Mouse (Mus musculus) spleen, adult 12 weeks (tissue): ENCODE measurements around the gene Abtb2.

Experiments used
- DNase-seq: peaks from one replicate; pipeline ENCODE4 v3.0.0; 2022; ENCODE audit warnings: low spot score

Gene Abtb2

DNA sequence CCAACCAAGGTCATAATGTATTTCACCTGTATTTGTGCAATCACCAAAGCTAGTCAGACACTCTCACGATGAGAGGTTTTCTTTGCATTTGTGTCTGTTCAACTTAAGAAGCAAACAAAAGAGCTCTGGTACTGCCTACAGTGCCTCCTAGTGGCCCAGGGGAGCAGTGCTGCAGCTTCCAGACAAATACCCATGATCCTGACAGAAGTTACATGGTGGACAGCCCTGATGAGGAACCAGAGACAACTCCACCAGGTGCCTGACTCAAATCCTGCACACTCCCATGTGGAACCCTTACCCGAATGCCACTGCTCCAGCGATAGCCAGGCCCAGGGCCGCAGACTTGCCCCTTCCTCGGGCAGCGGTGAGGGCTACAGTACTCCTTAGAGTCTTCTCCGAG lies 177.9 kb downstream of the Abtb2 start:
- peak; percentile 36 for DNase-seq

DNA sequence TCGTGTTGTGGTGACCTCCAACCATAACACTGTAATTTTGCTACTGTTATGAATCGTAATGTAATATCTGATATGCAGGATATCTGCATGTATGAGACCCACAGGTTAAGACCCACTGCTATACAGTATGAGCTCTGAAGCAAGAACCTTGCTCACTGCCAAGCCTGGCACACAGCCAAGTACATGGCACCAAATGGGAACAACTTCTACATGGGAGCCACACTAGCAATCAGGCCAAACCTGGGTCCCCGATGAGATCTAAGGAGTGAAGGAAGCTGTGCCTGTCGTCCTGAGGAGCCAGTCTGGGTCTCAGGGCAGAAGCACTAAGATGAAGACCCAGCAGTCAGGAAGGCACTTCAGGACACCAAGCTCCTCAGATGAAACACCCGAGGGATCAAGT lies 179.4 kb downstream of the Abtb2 start:
- DNase-seq: no peak

DNA sequence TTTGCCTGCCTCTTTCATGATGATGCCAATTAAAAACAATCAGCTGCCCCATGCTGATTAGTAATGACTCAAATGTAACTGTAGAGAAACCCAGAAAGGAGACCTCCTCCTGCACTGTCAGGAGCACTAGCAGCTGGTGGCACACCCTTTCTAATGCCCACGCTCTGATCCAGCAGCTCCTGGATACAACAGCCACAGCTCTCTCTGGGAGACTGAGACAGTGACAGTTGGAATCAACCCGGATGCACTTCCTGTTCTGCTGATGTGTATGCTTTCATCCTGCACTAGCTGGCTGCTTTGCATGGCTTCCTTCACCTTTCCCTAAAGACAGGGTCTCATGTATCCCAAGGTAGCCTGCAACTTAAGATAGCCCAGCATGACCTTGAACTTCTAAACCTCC lies 180.0 kb downstream of the Abtb2 start:
- DNase-seq: no peak

DNA sequence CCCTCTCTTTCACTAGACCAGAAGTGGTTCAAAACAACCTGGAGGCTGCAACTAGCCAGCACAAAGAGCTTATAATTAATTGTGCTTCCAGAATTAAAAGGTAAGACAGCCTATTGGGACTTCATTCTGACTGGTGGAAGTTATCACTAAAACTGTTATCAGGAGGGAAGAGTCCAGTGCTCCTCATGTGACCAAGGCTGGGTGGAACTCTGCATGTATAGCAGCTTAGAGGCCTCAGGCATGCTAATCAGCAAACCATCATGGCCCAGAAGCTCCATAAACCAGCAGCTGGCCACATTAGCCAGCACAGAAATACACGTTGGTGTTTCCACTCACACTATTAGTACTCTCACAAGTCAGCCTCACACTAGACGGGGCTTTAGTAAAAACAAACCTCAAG lies 180.7 kb downstream of the Abtb2 start:
- DNase-seq: no peak

DNA sequence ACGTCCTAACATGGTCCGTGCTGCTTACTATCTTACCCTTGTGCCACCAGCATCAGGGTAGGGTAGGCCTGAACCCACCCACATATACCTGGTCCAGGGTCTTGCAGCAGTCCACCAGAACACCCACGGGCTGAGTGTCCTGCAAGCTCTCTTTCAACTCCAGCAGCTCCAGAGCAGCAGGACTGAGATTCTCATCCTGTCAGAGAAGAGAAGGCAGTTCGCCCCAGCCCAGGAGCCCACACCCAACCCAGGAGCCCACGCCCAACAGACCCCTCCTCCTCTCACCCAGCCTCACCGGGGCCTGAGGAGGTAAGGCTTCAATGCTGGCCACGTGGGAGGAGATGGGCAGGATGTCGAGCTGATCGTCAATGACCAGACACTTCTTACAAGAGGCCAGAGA lies 181.8 kb downstream of the Abtb2 start:
- no peak for DNase-seq

DNA sequence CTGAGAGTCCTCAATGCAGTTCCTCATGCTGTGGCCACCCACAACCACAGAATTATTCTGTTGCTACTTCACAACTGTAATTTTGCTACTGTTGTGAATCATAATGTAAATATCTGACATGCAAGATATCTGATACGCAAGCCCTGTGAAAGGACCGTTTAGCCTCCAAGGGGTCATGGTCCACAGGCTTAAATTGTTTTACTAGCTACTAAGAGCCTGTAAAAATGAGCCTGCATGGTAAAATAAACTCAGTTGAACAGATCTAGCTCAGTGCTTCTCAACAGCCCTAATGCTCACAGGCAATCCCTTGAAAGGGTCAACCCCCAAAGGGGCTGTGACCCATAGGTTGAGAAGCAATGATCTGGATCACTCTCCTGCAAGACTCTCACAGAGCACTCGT lies 183.0 kb downstream of the Abtb2 start:
- DNase-seq: no peak

DNA sequence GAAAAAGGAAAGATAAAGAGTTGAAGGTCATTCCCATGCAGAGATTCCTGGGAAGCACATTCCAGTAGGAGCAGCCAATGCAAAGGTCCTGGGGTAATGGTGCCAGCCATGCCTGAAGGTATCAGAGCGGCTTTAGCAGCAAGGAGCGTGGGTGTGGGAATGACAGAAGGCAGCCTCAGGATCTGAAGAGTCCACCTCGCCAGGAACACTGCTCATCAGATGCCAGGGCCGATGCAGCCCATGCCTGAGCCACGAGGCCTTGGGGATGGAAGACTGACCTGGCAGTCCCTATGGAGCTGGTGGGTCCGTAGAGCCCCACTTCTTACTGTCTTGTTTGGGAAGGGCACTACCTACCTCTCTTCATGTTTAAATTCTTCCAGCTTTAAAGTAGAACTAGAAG lies 185.7 kb downstream of the Abtb2 start:
- no peak for DNase-seq

DNA sequence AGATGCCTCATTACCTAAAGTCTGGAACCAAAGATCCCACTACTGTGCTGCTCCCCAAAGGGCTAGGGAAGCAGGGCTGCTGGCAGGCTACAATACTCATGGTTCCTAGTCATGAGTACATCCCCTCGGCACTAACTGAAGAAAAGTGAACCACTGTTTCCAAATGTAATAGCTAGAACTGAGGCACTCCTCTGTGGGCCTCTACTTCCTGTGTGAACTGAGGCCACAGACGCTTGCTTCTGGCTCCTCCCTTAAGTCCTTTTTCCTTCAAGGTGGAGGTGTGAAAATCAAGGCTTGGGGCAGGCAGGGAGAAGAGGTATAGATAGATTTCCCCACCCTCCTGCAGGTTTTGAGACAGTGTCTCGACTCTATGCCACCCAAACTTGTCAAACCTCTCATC lies 188.5 kb downstream of the Abtb2 start:
- no peak for DNase-seq

DNA sequence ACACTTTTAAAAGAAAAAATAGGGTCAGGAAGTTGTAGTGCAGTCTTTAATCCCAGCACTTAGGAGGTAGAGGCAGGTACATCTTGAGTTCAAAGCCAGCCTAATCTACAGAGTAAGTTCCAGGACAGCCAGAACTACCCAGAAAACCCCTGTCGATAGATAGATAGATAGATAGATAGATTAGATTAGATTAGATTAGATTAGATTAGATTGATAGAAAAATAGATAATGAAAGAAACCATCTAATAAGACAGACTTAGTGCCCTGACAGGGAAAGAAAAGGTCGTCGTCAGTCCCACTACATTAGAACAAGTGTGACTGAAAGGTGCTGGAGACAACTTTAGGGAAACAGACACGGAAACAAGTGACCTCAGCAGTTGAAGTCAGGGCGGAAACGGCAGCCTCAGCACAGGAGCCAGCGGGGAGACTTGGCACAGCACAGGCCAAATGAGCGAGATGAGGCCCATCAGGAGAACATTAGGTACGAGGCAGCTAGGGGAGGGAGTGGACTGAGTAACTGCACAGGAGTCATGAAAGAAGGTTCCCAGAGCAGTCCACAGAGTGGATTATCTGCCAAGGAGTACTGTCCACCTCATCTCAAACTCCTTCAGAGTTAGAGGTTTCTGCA lies 189.5 kb downstream of the Abtb2 start:
- DNase-seq: no peak

DNA sequence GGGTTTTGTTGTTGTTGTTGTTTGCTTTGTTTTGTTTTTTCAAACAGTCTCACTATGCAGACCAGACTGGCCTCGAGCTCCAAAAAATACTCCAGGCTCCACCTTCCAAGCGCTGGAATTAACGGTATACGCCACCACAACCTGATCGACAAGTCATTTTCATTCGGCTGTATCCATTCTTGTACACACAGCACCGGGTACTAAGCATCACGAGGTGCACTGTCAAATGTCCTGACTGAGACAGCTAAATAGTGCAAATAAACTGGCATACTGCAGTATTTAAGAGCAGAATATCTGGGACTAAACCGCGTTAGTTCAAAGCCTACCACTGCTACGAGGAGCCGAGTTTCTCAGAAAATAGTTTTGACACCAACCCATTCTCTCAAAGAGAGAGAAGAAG lies 194.3 kb downstream of the Abtb2 start:
- DNase-seq: no peak

DNA sequence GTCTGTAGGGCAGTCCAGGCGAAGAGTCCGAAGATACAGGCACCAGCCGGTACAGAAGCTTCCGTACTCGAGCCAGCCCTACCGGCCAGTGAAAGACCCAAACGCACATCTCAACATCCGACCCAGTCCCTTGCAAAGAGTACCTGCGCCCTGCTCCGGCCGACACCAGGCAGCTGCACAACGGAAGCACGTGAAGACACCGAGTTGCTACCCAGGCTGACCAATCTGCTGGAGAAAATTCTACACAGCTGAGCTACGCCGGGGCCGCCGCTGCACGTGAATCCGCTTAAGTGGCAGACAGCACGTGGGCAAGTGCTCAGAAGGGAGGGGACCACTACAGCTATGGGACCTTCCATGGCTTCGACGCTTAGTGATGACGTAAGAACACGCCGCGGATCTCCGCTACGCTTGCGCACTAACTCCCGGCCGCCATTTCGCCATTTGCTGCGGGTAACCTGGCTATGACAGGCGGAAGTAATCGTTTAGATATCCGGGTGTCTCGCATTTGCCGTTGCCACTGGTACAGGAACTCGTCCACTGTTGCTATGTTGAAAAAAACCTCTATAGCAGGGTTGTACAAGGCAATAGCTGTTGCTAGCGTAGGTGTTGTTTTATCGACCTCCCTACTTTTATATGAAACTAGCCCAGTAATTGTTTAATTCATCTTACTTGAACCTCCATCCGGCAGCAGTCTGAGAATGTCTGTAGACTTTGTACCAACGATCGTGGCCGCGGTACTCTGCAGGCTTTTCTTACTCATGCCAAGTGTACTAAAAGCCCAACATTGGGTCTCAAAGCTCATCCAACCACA lies 195.0 kb downstream of the Abtb2 start, which contains the start of gene Nat10:
Gene Nat10, minus strand, starts transcription at position 365 of the 811 bp plus-strand sequence.
- peak; percentile 96 for DNase-seq

DNA sequence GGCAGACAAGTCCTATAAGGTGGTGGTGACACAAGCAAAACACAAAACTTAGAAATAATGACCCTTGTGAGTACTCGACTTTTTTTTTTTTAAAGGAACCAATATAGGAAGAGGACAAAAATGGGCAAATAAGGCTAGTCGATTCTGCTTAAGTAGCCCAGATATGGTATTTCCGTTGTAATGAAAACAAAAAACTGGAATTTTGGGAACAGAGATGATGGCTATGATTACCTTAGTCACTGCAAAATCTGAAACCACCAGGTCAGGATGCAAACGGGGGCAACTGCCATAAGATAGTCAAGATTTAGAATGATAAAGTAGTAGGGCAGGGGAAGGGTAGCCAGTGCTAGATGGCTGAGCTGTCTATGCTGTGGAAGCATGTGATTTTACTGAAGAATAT lies 195.9 kb downstream of the Abtb2 start:
- DNase-seq: no peak

DNA sequence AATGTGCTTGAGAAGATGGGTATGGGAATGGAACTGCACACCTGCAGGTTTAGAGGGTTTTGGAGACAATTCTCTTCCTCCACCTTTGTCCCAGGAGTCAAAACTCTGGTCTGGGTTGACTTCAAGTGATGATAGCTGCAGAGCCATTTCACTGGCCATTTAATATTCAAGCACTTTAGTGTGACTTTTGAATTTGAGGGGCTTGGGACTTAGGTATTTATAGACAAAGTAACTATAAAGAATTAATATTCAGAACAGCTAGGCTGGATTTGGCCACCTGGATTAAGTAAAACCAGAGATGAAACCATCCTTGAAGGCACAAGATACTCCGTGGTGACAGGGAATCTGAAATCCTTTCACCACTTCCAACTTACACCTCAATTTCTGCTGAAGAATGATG lies 196.4 kb downstream of the Abtb2 start:
- no peak for DNase-seq
